Mouse (Mus musculus): ENCODE measurements around the gene Gpr21. TPM values are rescaled to one million over a fixed set of nuclear protein-coding genes. Genes with fewer than 3 reads are reported as not detected.

Gpr21 gene
- 0.61 TPM for polyA plus RNA-seq (2017; shearing (Covaris generic))

DNA sequence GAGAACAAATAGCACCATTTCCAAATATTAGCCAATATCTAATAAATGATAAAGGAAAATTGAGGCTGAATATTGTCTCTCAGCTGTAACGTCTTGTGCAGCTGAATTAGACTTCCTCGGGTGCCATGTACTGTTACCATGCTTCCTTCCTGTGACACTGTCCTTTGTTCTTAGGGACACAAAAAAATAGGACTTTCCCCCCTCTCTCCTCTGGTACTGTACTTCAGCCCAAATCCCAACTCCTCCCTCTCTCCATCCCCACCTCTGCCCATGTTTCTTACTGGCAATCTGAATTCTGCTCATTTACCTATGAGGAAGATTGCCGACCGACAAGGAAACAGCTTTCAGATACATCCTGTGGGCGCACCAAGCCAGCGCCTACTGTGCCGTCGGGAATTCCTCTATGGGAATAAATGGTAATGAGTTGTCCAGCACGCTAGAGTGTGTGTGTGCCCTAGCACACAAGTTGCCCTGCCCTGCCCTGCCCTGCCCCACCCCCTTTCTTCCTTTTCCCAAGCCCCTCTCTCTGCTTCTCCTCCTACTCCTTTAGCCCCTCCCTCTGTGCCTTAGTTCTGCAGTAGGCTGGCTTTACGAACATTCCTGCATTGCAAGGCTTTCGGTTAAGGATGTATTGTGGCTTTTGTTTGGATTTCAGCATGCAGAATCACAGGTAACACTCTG lies at the start of gene Gpr21:
TSS of gene Gpr21 (plus strand) at position 303 of the 681 bp plus-strand sequence.

Other genes with a start within 250 kb of the Gpr21 start
- gene Olfr368, start 189.8 kb upstream of the Gpr21 start, polyA plus RNA-seq (2017; shearing (Covaris generic)), result not detected
- gene Pdcl, start 157.0 kb upstream of the Gpr21 start, polyA plus RNA-seq (2017; shearing (Covaris generic)), result 33.0 TPM
- gene Rc3h2, start 93.4 kb upstream of the Gpr21 start, polyA plus RNA-seq (2017; shearing (Covaris generic)), result 45.5 TPM
- gene Zbtb26, start 73.2 kb upstream of the Gpr21 start, polyA plus RNA-seq (2017; shearing (Covaris generic)), result 2.6 TPM
- gene Zbtb6, start 73.2 kb upstream of the Gpr21 start, polyA plus RNA-seq (2017; shearing (Covaris generic)), result 4.0 TPM
- 49.4 TPM for gene Rabgap1, start 73.1 kb upstream of the Gpr21 start, polyA plus RNA-seq (2017; shearing (Covaris generic))
- gene Strbp, start 187.5 kb downstream of the Gpr21 start, polyA plus RNA-seq (2017; shearing (Covaris generic)), result 33.6 TPM

Measured in effector memory CD4-positive, alpha-beta T cell, adult 5 months (primary cell).